Mouse (Mus musculus) hindbrain, embryonic 15.5 days (tissue): ENCODE results near the gene Mal. TPM values are rescaled to one million over a fixed set of nuclear protein-coding genes. Genes with fewer than 3 reads are reported as not detected.

Experiments
- ATAC-seq: fragments of 200-750 bp; cut with Nextera tagmentation; 2 replicates; pipeline ENCODE4 v1.8.0; 2017; ENCODE audit warnings: low read depth, moderate number of reproducible peaks, moderate TSS enrichment; ENCODE audit not compliant: low FRiP score
- H3K27ac ChIP-seq: fragments of 300-500 bp; sonication (generic); replicated peaks from 2 replicates; pipeline ENCODE4 v1.5.1; 2015; ENCODE audit warnings: mild to moderate bottlenecking, inconsistent platforms
- H3K27me3 ChIP-seq: fragments of 300-500 bp; sonication (generic); 2 replicates; pipeline ENCODE4 v1.6.1; 2015; ENCODE audit warnings: control low read depth, inconsistent platforms
- H3K36me3 ChIP-seq: fragments of 300-500 bp; sonication (generic); 2 replicates; pipeline ENCODE4 v1.6.1; 2015; ENCODE audit warnings: control low read depth, inconsistent platforms
- H3K4me1 ChIP-seq: fragments of 300-500 bp; sonication (generic); replicated peaks from 2 replicates; pipeline ENCODE4 v1.6.1; 2015; ENCODE audit warnings: control low read depth, inconsistent platforms
- H3K4me2 ChIP-seq: fragments of 300-500 bp; sonication (generic); 2 replicates; pipeline ENCODE4 v1.6.1; 2015; ENCODE audit warnings: moderate library complexity, mild to moderate bottlenecking, inconsistent platforms
- H3K4me3 ChIP-seq: fragments of 300-500 bp; sonication (generic); 2 replicates; pipeline ENCODE4 v1.5.1; 2015; ENCODE audit warnings: mild to moderate bottlenecking, inconsistent platforms
- H3K9ac ChIP-seq: fragments of 300-500 bp; sonication (generic); 2 replicates; pipeline ENCODE4 v1.6.1; 2015; ENCODE audit warnings: inconsistent platforms
- H3K9me3 ChIP-seq: fragments of 300-500 bp; sonication (generic); 2 replicates; pipeline ENCODE4 v1.6.1; 2016; ENCODE audit warnings: control low read depth, inconsistent platforms
- WGBS: fragments of 180-500 bp; shearing (Covaris S2); methylation state at CpG from one replicate; pipeline ENCODE4 v1.1.7; 2015; 5-methylcytosine and 5-hydroxymethylcytosine counted together
- polyA plus RNA-seq: library from polyadenylated mRNA; unstranded; fragments of >200 nt; fragmentation: Nextera tagmentation; extraction: Ambion mirVana; gene quantifications from 2 replicates; pipeline ENCODE4 v1.2.1, GENCODE M21; 2015

The Mal gene
- polyA plus RNA-seq, 1 experiment from 2014 or later, result 2.9 TPM

DNA sequence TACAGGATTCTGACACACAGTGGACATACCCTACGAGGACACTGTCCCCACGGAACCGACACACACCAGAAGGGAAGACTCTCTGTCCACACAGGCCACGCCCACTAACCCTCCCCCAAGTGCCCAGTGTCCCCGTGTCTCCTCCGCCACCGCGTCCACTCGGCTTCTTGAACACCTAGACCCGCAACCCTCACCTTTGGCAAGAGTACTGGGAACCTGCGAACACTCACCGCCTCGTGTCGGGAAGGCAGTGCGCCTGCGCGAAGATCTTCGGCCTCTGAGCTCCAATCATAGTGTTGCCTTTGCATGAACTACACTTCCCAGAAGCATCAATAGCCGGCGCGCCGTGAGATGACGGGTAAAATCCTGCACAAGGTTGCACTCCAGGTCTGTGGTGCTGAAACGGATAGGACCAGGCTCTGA, 72.0 kb downstream of the Mal start:
- peak; percentile 90 for ATAC-seq
- Histone ChIP-seq H3K36me3 (no peaks in the 10 kb centered on the region), H3K9ac (peak overlapping the region; percentile 72), H3K4me1 (peaks cover 34% of the 10 kb centered on the region), H3K4me3 (peak overlapping the region; percentile 69), H3K27ac (peak overlapping the region; percentile 74), H3K27me3 (no peaks in the 10 kb centered on the region; the same call in 1 of the 2 replicates), H3K9me3 (no peaks in the 10 kb centered on the region), H3K4me2 (peak overlapping the region; percentile 82)
- WGBS, result under 1% methylated on average over 24 of the region's 24 CpGs

Other genes with a start within 250 kb of the Mal start
- 0.18 and 0.33 TPM in 2 replicates for gene Gpat2, start 231.5 kb downstream of the Mal start, polyA plus RNA-seq
- 30.4 and 31.8 TPM in 2 replicates for gene Fahd2a, start 212.1 kb downstream of the Mal start, polyA plus RNA-seq
- gene Kcnip3, start 134.6 kb downstream of the Mal start, polyA plus RNA-seq, result 11.0 and 13.9 TPM in 2 replicates
- gene Prom2, start 115.2 kb downstream of the Mal start, polyA plus RNA-seq, result 0.09 and 0.10 TPM in 2 replicates
- 7.1 and 7.2 TPM in 2 replicates for gene Zfp661, start 69.6 kb downstream of the Mal start, polyA plus RNA-seq
- gene Mrps5, start 69.5 kb downstream of the Mal start, polyA plus RNA-seq, result 130 and 142 TPM in 2 replicates
- 1.4 TPM in 2 replicates for gene Mall, start 73.2 kb upstream of the Mal start, polyA plus RNA-seq
- 14.2 and 16.8 TPM in 2 replicates for gene Nphp1, start 132.2 kb upstream of the Mal start, polyA plus RNA-seq
- gene Mtln, start 135.8 kb upstream of the Mal start, polyA plus RNA-seq, result 44.1 and 47.5 TPM in 2 replicates
- gene Bub1, start 175.2 kb upstream of the Mal start, polyA plus RNA-seq, result 10.9 and 12.5 TPM in 2 replicates
- gene Acoxl, start 182.2 kb upstream of the Mal start, polyA plus RNA-seq, result 0.16 TPM in 1 of 2 replicates, not detected in the other